Mouse (Mus musculus) small intestine, adult 2 months (tissue): ENCODE data around the gene Gsdma3.

Experiments used
- CTCF ChIP-seq: fragments of 200-500 bp; IDR thresholded peaks from 2 replicates; pipeline ENCODE4 v1.5.1; 2012; ENCODE audit warnings: low read depth, mild to moderate bottlenecking, control low read depth, inconsistent platforms, low read length, moderate library complexity, mixed read lengths; ENCODE audit not compliant: insufficient replicate concordance, insufficient read length; ENCODE audit errors: extremely low read depth
- POLR2A ChIP-seq: fragments of 200-500 bp; IDR thresholded peaks from 2 replicates; pipeline ENCODE4 v1.6.1; 2012; ENCODE audit warnings: low read depth, mild to moderate bottlenecking, control low read depth, inconsistent platforms, low read length, moderate library complexity

DNA sequence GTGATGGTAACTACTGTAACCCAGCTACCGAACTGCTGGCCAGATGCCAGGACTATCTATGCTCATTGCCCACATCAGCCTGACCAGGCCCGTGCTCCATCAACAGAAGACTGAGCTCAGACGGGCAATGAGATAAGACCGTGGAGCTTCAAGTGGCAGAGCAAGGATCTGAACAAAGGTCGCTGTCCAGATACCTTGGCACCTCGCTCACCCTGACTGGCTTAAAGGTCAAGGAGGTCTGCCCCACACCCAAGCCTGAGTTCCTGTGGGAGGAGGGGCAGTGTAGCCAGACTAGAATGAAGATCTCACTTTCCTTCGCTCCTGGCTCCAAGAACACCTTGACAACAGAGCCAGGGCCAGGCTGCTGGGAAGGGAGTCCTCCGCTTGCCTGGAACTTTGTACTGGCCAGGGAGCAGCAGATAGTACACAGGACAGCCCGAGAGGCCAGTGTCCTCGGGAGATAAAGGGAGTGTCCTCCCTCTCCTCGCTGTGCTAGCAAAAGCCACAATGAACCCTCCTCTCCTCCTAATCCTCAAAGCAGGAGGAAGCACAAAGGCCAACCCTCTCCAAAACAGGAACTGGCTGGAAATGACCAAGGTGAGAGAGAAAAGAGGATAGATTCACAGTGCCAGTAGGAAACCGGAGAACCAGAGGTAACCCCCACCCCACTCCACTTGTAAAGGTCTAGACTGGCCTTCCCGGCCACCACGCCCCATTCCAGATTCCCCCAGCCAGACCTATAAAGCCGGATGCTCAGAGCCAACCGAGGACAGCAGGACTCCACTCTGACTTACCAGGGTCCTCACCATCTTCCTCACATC lies 45.6 kb upstream of the Gsdma3 start:
- TF ChIP-seq POLR2A (peak; percentile 16; the same call in 1 of the 2 replicates), CTCF (no peak)
